Mouse (Mus musculus) heart, postnatal 0 days (tissue): ENCODE measurements around the gene Ficd. TPM values are rescaled to one million over a fixed set of nuclear protein-coding genes. Genes with fewer than 3 reads are reported as not detected.

Experiments used
- ATAC-seq: fragments of 200-750 bp; cut with Nextera tagmentation; 2 replicates; pipeline ENCODE4 v1.8.0; 2017; ENCODE audit warnings: low read depth, moderate number of reproducible peaks, moderate library complexity; ENCODE audit not compliant: insufficient read depth
- DNase-seq: peaks from one replicate; pipeline ENCODE4 v3.0.0-alpha.2; 2016; ENCODE audit warnings: low spot score
- H3K27ac ChIP-seq: fragments of 300-500 bp; sonication (generic); 2 replicates; pipeline ENCODE4 v1.5.1; 2014; ENCODE audit warnings: low read depth, mild to moderate bottlenecking
- H3K27me3 ChIP-seq: fragments of 300-500 bp; sonication (generic); 2 replicates; pipeline ENCODE4 v1.6.1; 2014; ENCODE audit warnings: low read length, mixed read lengths; ENCODE audit not compliant: control insufficient read depth, insufficient read depth
- H3K36me3 ChIP-seq: fragments of 300-500 bp; sonication (generic); replicated peaks from 2 replicates; pipeline ENCODE4 v1.6.1; 2014; ENCODE audit warnings: low read length, mixed read lengths; ENCODE audit not compliant: control insufficient read depth, insufficient read depth
- H3K4me1 ChIP-seq: fragments of 300-500 bp; sonication (generic); 2 replicates; pipeline ENCODE4 v1.6.1; 2014; ENCODE audit warnings: antibody characterized with exemption; ENCODE audit not compliant: control insufficient read depth, insufficient read depth
- H3K4me2 ChIP-seq: fragments of 300-500 bp; sonication (generic); 2 replicates; pipeline ENCODE4 v1.6.1; 2014; ENCODE audit warnings: low read depth, mild to moderate bottlenecking, low read length, moderate library complexity
- H3K4me3 ChIP-seq: fragments of 300-500 bp; sonication (generic); 2 replicates; pipeline ENCODE4 v1.5.1; 2014; ENCODE audit warnings: low read depth, low read length
- H3K9ac ChIP-seq: fragments of 300-500 bp; sonication (generic); replicated peaks from 2 replicates; pipeline ENCODE4 v1.6.1; 2014; ENCODE audit warnings: low read depth, low read length, mixed read lengths
- H3K9me3 ChIP-seq: fragments of 300-500 bp; sonication (generic); replicated peaks from 2 replicates; pipeline ENCODE4 v1.6.1; 2016; ENCODE audit warnings: low read length; ENCODE audit not compliant: control insufficient read depth
- CTCF ChIP-seq: IDR thresholded peaks from 2 replicates; pipeline ENCODE4 v1.5.1; 2016; ENCODE audit warnings: antibody characterized with exemption, control low read depth, low read depth
- EP300 ChIP-seq: IDR thresholded peaks from 2 replicates; pipeline ENCODE4 v1.6.1; 2016; ENCODE audit warnings: antibody characterized with exemption, low read depth
- WGBS: fragments of 180-500 bp; shearing (Covaris S2); extraction: QIAGEN DNeasy Blood & Tissue Kit; methylation state at CpG from one replicate; pipeline ENCODE4 v1.1.7; 2014; 5-methylcytosine and 5-hydroxymethylcytosine counted together
- polyA plus RNA-seq: library from polyadenylated mRNA; unstranded; fragments of >200 nt; fragmentation: Nextera tagmentation; extraction: Ambion mirVana; gene quantifications from 2 replicates; pipeline ENCODE4 v1.2.1, GENCODE M21; 2015
- total RNA-seq: library from RNA; depleted of rRNA; stranded (reverse); fragments of >200 nt; gene quantifications from 2 replicates; pipeline ENCODE4 v1.2.3, GENCODE M21; 2014; ENCODE audit warnings: low replicate concordance

Ficd gene
- total and polyA plus RNA-seq, 2 experiments from 2014 or later: 4.1 to 5.5 TPM

DNA sequence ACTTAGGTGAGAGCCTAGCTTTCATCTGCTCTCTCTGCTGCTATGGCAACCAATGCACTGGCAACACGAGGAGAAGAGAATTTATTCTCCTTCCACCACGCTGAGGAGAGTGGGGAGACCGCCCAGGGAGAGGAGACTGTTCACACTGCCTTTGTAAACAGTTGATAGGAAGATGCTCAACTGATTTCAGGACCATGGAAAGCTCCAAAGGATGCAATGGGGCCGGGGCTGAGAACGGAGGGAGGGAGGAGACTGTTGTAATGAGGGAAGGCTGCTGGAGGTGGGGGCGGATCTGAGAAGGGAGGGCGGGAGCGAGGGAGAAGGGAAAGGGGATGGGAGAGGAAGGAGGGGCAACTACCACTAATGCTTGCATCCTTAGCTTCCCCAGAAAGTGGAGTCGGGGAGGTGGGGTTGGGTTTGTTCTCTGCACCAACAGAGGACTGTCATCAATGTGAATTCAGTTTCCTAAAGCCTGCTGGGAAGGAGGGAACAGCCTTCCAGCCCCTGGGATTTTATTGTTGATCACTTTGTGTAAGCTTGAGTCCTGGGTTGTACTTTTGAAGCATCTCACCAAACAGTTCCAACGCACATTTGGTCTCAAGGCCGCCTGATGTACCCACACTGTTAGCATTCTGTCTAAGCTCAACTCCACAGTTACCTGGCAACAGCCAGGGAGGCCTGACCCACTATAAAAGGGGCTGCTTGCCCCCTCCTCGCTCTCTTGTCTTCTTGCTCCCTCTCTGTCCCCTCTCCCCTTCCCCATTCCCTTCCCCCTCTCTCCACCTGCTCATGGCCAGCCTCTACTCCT lies 18.8 kb upstream of the Ficd start:
- H3K27me3 ChIP-seq: peaks cover 5% of the 10 kb centered on the region; the same call in 1 of the 2 replicates
- WGBS: 9% methylated on average over 10 of the region's 12 CpGs
- H3K9ac ChIP-seq: no peak overlapping the region
- no peaks in the 10 kb centered on the region for H3K4me1 ChIP-seq
- H3K4me3 ChIP-seq: no peak overlapping the region
- no peak for TF ChIP-seq EP300
- no peak for TF ChIP-seq CTCF
- peak; percentile 44 for DNase-seq
- no peaks in the 10 kb centered on the region for H3K9me3 ChIP-seq
- no peaks in the 10 kb centered on the region for H3K36me3 ChIP-seq
- H3K27ac ChIP-seq: no peak overlapping the region
- ATAC-seq: no peak; the same call in 1 of the 2 replicates
- no peak overlapping the region for H3K4me2 ChIP-seq

- H3K4me2 ChIP-seq: no peak overlapping the region
- DNase-seq: no peak
- H3K27ac ChIP-seq: no peak overlapping the region
- ATAC-seq: no peak
- H3K9me3 ChIP-seq: no peaks in the 10 kb centered on the region
- TF ChIP-seq EP300 (no peak), CTCF (no peak)
- 74% methylated on average over 8 of the region's 8 CpGs for WGBS
- H3K36me3 ChIP-seq: no peaks in the 10 kb centered on the region
- H3K27me3 ChIP-seq: peaks cover 16% of the 10 kb centered on the region; the same call in 1 of the 2 replicates
- H3K9ac ChIP-seq: no peak overlapping the region
- H3K4me3 ChIP-seq: no peak overlapping the region
- H3K4me1 ChIP-seq: no peaks in the 10 kb centered on the region
Measured at GRCm38 (mm10) chr5:113719221-113719661, 16.4 kb upstream of the Ficd start.

GRCm38 (mm10) chr5:113722224-113723013 lies 13.2 kb upstream of the Ficd start:
- H3K4me2 ChIP-seq: no peak overlapping the region
- H3K27ac ChIP-seq: no peak overlapping the region
- no peak overlapping the region for H3K9ac ChIP-seq
- H3K9me3 ChIP-seq: no peaks in the 10 kb centered on the region
- WGBS: 72% methylated on average over 10 of the region's 10 CpGs
- H3K4me1 ChIP-seq: no peaks in the 10 kb centered on the region
- H3K4me3 ChIP-seq: no peak overlapping the region
- no peak for ATAC-seq
- TF ChIP-seq EP300: no peak
- TF ChIP-seq CTCF: 0 out of 2 replicates have a peak, but pooled peaks have one; percentile 3
- DNase-seq: no peak
- peaks cover 18% of the 10 kb centered on the region; the same call in 1 of the 2 replicates for H3K27me3 ChIP-seq
- no peaks in the 10 kb centered on the region for H3K36me3 ChIP-seq

DNA sequence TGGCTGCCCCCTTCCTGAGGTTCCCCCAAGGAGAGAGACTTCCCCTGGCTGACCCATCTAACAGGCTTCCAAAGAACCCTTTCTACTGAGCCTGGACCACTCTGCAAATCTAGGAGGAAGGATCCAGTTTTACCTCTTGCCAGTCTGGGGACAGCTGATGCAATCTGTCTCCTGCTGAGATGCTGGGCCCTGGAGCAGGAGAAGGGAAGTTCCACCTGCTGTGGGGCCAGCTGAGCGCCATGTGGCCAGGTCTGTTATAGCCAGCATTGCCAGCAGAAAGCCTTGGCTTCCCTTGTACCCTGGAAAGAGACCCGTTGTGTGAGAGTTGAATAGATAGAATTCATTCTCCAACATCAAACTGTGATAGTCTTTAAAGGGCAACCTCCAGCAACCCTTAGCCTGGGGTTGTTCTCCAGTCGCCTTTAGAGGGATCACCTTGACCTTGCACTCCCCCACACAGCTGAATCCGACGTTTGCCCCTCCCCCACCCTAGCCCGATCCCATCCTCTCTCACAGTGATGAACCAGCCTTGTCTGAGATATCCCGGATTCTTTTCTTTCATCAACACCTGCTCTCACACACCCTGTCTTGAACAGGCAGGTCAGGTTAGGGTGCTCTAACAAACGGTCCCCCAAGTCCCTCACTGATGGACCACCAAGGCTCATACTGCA lies 11.9 kb upstream of the Ficd start:
- 24% methylated on average over 8 of the region's 8 CpGs for WGBS
- H3K27me3 ChIP-seq: peaks cover 18% of the 10 kb centered on the region; the same call in 1 of the 2 replicates
- H3K27ac ChIP-seq: no peak overlapping the region
- H3K36me3 ChIP-seq: no peaks in the 10 kb centered on the region
- no peak overlapping the region for H3K9ac ChIP-seq
- H3K4me2 ChIP-seq: no peak overlapping the region
- no peaks in the 10 kb centered on the region for H3K9me3 ChIP-seq
- no peak overlapping the region for H3K4me3 ChIP-seq
- H3K4me1 ChIP-seq: no peaks in the 10 kb centered on the region
- no peak for TF ChIP-seq EP300
- no peak for TF ChIP-seq CTCF
- no peak for DNase-seq
- no peak for ATAC-seq

DNA sequence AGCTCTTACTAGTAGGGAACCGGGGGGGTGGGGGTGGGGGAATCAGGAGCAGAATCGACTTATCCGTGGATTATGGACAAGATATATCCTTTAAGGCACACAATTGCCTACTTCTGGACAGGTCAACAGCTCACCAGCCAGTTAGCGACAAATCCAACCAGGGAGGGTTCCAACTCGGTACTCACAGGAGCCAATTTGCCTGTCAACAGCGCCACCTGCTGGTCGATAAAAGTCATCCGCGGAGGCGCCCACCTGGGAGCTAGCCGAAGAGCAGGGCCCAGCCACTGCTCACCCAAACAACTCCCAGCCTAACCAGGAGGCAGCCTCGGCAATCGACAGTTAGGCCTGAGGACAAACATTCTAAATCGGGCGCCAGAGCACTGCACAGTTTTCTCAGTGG lies 11.2 kb upstream of the Ficd start, which contains the start of gene 1700069L16Rik:
TSS of gene 1700069L16Rik (minus strand) at position 327 of the 400 bp plus-strand sequence.
- peaks cover 18% of the 10 kb centered on the region; the same call in 1 of the 2 replicates for H3K27me3 ChIP-seq
- H3K27ac ChIP-seq: no peak within 1 kb of the TSS
- H3K4me1 ChIP-seq: no peaks in the 10 kb centered on the region
- H3K9ac ChIP-seq: no peak within 1 kb of the TSS
- peak; percentile 65 for DNase-seq
- no peaks in the 10 kb centered on the region for H3K36me3 ChIP-seq
- H3K9me3 ChIP-seq: no peaks in the 10 kb centered on the region
- H3K4me3 ChIP-seq: no peak within 1 kb of the TSS
- 2% methylated on average over 15 of the region's 15 CpGs for WGBS
- ATAC-seq: peak; percentile 49
- peak; percentile 80 for TF ChIP-seq CTCF
- no peak for TF ChIP-seq EP300
- H3K4me2 ChIP-seq: no peak within 1 kb of the TSS
